Mouse (Mus musculus) brain, embryonic 14.5 days (tissue): ENCODE results near the gene Cln3.

ENCODE experiments used
- CTCF ChIP-seq: fragments of 200-500 bp; IDR thresholded peaks from 2 replicates; pipeline ENCODE4 v1.5.1; 2012; ENCODE audit warnings: inconsistent platforms, mild to moderate bottlenecking, moderate library complexity, borderline replicate concordance; ENCODE audit not compliant: insufficient read depth, insufficient read length; ENCODE audit errors: extremely low read depth
- POLR2A ChIP-seq: fragments of 200-500 bp; IDR thresholded peaks from 2 replicates; pipeline ENCODE4 v1.6.1; 2012; ENCODE audit warnings: mild to moderate bottlenecking, inconsistent platforms, borderline replicate concordance; ENCODE audit not compliant: poor library complexity, insufficient read depth, insufficient read length, severe bottlenecking; ENCODE audit errors: extremely low read depth

GRCm38 (mm10) chr7:126556635-126557034 lies 29.0 kb downstream of the Cln3 start:
- TF ChIP-seq CTCF (no peak), POLR2A (no peak)
